Mouse (Mus musculus): ENCODE data around the gene Prkar1b. TPM values are rescaled to one million over a fixed set of nuclear protein-coding genes. Genes with fewer than 3 reads are reported as not detected.

Prkar1b gene
- total and polyA plus RNA-seq, 3 experiments: 32.5 to 56.3 (median 34.3) TPM

DNA sequence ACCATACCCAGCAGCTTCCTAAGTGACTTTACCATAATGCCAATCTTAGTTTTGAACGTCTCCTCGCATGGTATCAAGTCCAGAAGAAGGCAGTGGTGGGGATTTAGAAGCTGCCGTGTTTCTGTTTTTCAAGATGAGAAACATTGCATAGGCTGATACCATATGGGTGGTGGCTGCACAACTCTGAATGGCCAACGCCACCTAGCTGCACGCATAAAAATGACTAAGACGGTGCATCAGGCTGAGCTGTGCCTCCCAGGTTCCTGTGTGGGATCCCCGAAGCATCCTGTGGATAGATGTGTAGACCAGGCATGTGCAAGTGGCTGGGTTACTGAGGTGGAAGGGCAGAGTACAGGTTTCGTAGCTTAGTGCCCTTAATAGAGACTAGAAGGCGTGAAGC, 42.0 kb downstream of the Prkar1b start:
- DNase-seq: no peak

GRCm38 (mm10) chr5:139101783-139102182, 48.0 kb downstream of the Prkar1b start:
- DNase-seq: no peak

DNA sequence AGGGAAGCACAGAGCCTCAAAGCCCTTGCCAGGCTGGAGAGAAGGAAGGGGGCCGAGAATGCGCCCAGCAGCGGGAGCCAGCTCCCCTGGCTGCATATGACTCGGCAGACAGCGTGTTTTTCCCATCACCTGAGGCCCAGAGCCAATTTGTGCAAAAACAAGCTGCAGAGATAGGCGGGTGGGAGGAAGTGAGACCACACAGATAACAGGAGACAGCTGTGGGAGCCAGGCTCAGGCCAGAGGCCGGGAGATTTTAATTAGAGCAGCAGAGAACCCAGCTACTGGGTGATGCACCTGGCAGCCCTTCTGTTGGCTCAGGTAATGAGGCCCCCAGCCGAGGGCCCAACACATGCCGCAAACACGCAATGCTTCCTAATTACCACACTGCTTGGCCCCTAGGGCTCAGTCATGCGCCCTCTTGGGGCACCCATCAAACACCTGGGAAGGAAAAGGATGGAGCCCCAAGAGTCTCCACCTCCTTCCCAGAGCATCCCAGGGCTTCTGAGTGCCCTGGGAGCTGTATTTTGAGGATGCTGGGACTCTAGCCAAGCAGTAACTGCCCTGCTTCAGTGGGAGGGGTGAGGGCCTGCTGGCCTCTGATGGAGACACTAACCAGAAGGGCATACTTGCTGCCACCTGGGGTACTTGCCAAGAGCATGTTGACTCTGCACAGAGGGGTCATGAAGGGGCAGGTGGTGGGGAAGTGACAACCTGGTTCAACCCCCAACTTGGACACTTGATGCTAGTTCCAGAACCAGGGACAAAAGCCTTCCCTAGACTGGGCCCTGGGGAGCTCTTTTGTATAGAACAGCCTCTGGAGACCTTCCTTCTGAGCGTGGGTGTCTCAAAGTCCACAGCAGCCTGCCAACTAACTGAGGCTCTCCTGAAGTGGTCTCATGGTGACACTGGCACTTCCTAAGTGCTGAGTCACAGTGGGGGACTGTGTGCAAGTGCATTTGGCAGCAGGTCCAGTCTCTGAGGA, 50.5 kb downstream of the Prkar1b start:
- peak; percentile 18 for DNase-seq

DNA sequence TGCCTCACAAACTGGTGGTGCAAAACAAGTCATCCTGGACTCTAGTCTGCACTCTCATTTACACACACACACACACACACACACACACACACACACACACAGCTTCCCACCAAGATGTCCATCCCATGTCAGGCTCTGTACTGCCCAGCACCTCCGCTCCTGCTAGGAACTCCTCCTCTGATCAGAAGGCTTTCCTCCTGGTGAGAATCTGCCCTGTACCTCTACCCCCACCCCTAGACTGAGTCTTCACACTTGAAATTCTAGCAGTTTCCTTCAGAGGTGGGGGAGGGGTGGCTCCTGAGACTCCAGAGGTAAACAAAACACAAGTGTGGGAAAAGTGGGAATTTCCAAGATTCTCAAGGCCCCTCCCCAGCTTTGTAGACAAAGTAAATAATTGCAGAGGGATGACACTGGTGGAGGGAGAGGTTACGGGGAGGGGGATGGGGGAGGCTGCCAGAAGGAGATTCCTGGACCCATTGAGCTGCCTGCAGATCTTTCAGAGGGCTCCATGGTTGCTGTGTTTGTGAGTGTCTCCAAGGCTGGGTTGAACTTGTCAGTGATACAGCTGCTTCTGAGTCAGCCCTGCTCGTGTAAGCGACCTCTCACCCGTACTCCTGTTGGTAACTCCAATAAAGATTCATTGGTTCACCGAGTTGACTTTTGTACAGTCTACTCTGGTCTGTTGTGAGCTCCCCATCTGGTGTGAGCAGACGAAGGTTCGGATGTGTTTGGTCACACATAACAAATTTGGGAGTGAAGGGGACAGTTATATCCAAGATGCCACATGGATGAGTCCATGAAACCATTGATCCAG, 54.3 kb downstream of the Prkar1b start:
- DNase-seq: no peak

GRCm38 (mm10) chr5:139093534-139093933, 56.3 kb downstream of the Prkar1b start:
- no peak for DNase-seq

- DNase-seq: no peak
Measured at GRCm38 (mm10) chr5:139091713-139092112, 58.1 kb downstream of the Prkar1b start.

DNA sequence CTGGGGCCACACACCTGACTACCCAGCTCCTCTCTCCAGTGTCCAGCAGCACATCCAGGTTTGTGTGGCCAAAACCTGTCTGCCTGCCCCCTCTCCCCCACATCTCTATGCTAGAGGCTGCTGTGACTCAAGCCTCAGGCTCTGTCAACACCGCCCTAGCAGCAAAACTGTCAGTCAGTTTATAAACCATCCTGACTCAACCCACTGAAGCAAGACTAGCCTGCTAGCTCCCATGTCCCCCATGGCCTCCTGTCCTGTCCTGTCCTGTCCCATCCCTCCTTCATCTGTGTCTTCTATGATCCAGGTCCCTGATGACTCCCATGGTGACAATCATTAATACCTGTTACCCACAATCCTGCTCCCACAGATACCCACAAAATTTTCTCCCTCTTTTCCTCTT, 59.6 kb downstream of the Prkar1b start:
- DNase-seq: no peak

DNA sequence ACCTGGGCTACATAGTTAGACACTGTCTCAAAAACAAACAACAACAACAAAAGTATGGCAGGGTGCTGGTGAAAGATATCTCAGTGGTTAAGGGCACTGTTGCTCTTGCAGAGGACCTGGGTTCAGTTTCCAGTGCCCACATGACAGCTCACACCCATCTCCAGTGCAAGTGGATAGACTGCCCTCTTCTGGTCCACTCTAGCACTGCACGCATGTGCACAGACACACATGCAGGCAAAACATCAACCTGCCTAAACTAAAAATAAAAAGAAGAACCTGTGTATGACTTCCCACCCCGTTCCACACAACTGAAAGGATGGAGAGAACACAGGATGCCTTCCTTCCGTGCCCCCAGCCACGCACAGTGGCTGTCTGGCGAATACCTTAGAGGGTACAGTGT, 61.6 kb downstream of the Prkar1b start:
- DNase-seq: no peak

DNA sequence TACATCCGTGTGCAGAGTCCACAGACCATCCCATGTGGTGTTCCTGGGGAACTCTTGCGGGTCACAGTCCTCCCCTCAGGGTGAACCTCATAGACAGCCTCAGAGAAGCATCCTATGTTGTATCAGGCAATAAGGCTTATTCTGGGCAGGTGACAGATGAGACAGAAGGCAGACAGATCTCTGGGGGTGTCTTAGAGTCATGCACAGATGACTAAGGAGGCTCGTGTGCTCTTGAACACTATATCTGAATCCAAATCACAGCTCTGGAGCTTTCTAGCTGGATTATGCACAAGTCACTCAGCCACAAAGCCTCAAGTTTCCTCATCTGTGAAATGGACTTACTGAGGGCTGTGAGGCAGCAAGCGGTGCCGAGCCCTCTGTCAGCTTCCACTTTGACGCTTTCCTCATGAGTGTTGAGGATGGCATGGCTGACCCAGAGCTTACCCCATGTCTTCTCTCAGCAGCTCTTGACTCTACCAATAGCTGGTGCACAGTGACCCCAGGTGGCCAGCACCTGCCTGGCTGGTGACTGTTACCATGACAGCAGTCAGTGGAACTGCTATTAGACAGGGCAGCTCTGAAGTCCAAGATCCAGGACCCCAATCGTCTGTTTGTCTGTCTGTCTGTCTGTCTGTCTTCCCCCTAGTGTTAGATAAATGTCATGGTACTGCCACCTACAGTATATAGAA, 64.8 kb downstream of the Prkar1b start:
- DNase-seq: peak; percentile 41

GRCm38 (mm10) chr5:139084302-139084701, 65.5 kb downstream of the Prkar1b start:
- DNase-seq: peak; percentile 80

DNA sequence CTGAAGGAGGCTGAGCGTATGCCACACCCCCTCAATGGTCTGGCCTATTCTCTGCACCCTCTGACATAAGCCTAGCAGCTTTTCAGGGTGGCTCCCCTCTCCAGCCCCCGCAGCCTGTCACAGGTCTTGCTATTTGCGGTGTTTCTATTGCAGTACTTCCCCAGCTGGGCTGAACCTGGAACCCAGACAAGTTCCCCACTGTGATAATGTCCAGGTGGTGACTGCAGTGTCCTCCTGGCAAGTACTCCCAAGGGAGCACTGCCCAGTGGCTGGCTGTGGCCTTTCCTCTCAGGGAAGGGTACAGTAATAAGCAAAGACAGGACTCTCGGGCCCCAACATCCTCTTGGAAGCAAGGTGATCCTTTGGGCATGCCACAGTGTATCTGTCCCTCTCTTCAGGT, 66.0 kb downstream of the Prkar1b start:
- DNase-seq: peak; percentile 9

DNA sequence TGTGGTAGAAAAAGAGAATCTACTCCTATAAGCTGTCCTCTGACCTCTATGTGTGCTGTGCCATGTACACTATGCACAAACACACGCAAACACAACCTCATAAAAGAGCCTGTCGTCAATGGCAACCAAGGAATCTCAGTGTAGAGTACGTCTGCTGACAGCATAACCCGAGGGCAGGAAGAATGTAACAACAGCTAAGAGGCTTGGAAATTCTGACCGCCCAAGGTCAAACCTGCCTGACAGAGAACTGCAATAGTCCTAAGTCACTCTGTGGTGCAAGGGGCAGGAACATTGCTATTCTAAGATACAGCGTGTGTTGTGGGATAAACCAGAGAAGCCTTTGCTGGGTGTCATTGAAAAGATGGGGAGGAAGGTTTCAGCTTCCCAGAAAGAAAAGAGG, 68.4 kb downstream of the Prkar1b start:
- DNase-seq: peak; percentile 70

GRCm38 (mm10) chr5:139078156-139078462, 71.7 kb downstream of the Prkar1b start:
- no peak for DNase-seq

DNA sequence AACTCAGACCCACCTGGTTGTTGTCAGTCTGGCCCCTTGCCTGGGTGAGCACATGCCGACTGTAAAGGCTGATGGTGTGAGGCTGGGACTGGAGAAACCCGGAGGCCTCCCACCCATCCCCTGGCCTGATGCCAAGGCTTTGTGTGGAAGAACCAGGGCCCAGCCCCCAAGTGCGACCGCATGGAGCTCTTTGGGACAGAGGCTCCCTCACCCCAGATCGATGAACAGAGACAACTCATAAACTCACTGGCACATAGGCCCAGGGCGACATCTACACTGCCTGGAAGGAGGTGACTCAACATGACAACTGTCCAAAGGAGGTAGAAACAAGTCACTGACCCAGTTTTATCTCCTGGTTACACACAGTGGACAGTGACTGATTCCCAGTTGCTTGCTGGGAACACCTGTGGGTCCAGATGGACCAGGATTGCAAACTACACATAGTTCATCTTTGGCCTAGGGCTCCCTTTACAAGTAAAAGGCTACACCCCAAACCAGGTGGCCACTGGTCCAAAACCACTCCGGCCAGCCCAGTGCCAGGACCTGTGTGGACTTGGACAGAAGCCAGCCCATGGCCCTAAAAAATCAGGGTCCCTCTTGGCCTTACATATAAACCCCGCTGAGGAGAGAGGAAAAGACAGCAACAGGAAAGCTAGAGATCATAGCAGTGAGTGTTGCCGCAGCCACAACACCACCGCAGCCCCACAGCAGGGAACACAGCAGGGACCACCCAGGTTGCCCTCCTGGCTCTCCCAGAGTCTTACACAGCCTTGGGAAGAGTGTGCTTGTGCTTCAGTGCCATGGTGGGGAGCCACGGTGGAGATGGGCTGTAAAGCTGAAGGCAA, 72.3 kb downstream of the Prkar1b start:
- DNase-seq: peak; percentile 37

DNA sequence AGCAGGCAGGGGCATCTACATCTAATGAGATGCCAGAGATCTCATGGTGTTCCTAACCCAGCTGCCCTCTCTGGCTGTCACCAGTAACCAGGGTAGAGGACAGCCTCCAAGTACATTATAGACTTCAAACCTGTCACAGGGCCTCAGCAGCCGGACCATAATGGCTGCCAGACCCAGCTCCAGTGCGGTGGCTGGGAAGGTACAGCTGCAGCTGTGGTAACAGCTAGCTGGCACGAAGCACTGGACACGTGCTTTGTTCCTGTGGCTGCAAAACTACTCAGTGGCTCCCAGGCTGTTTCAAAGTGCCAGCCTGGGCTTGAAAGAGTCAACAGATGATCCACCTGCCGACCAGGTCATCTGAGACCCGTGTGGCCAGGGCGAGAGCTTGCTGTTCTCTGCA, 73.4 kb downstream of the Prkar1b start:
- no peak for DNase-seq

- no peak for DNase-seq
Measured at GRCm38 (mm10) chr5:139075791-139076190, 74.0 kb downstream of the Prkar1b start.

DNA sequence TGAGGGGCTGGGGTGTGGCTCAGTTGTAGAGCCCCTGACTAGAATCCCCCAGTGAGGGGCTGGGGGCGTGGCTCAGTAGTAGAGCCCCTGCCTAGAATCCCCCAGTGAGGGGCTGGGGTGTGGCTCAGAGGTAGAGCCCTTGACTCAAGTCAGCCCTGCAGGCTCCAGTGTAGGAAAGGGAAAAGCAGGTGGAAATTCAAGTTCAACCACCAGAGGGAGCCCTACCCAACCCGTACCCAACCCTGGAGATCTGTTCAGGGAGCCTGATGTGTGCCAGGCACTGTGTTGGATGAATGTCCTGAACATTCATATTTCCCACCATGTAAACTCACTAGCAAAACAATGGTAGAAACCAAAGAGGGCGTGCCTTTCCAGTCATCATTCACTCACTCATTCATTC, 74.7 kb downstream of the Prkar1b start:
- DNase-seq: peak; percentile 80

GRCm38 (mm10) chr5:139073977-139074376, 75.8 kb downstream of the Prkar1b start:
- DNase-seq: no peak

DNA sequence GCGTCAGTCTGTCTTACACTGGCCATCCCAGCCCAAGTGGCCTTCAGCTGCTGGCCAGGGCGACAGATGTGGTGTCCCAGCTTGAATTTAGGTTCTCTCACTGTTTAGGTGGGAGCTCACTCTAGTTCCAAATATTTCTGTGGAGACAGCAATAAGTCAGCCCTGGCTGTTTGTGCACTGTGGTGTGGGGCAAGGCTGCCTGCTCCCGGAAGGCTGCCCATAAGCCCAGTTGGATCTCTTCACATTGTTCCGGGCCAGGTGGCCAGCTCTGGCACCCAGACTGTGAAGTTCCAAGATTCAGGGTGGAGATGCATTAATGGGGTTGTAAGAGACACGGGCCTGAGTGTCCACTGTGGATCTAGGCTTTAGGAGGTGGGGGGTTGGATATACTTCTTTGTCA, 76.9 kb downstream of the Prkar1b start:
- no peak for DNase-seq

DNA sequence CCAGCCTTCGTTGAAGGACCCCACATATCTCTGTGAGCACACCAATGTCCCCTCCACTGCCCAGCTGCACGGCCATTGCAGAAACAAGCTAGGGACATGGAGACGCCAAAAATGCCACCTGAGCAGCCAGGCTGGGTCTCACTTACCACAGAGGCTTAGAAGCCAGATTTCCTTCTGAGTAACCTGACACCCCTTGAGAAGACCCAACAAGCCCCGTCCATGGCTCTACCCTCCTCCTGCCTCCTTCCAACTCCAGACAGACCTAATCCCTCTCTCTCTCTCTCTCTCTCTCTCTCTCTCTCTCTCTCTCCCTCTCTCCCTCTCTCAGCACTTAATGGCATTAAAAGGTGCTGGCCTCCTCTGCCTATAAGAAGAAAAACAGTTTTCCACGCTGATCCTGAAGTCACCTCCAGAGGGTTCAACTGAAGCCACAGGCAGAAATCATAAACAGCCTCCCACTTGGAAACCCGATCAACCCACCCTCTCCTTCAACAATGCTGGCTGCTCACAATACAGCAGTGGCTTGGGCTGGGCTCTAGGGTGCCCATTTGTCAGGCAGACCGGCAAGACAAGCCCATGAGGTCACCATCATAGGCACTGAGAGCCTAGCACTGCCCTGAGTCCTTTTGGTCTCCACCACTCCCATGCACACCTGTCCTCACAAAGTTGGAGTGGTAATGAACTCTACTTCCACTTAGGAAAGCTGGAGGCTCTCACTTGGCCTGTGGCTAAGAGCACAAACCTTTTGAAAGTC, 82.8 kb downstream of the Prkar1b start:
- DNase-seq: no peak

DNA sequence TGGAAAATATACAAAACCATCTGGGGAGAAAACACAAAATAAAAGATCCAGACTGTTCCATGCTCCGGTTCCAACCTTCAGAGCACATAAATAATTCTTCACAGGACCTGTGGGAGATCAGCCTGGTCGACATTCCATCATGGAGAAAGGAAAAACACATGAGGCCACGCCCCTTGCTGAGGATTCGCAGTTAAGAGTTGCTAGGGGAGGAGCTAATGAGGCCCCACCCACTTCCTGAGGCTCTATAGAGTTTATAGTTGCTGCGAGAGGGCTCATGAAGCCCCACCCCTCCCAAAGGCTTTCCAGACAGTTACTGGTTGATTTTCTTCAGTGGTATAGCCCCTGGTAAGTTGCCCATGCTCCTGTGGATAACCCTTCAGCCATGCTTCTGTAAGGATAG, 85.2 kb downstream of the Prkar1b start:
- DNase-seq: no peak

Measured in adrenal gland, adult 2 months (tissue).